Mouse (Mus musculus) heart, adult 10 weeks (tissue): ENCODE data around the gene Sult2a5. TPM values are rescaled to one million over a fixed set of nuclear protein-coding genes. Genes with fewer than 3 reads are reported as not detected.

Source experiments
- polyA plus RNA-seq: library from polyadenylated mRNA; stranded (reverse); fragments of 350-450 nt; fragmentation: Illumina TruSeq; extraction: RNeasy Lipid Tissue Mini Kit (QIAGEN cat#74804); gene quantifications from one replicate; pipeline ENCODE4 v1.2.3, GENCODE M21; 2014; ENCODE audit warnings: low read depth, low replicate concordance

Sult2a5 gene
- polyA plus RNA-seq = not detected

DNA sequence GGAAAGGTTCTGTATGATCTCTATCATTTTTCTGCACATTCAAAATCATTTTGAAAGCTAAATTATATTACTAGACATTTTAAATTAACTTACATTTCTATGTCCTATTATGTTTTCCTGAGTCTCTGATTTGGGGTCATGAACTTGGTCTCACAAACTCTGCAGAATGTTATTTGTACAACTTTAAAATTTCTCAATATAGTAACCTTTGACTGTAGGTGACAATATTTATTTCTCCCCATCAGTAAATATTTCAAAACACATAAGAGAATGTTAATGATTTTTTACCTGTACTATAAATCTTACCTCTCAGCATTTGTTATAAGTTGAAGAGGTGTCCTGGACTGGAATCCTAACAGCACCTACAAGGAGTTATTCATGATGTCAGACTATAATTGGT is at the start of gene Sult2a5:
Gene Sult2a5, plus strand, starts transcription at position 301 of the 400 bp plus-strand sequence.

Other genes starting within 250 kb of the Sult2a5 start
- gene Cabp5, start 225.8 kb upstream of the Sult2a5 start, polyA plus RNA-seq = not detected
- not detected for gene Bsph1, start 173.1 kb upstream of the Sult2a5 start, polyA plus RNA-seq
- not detected for gene Bsph2, start 52.9 kb upstream of the Sult2a5 start, polyA plus RNA-seq
- gene Sult2a2, start 109.5 kb downstream of the Sult2a5 start, polyA plus RNA-seq = 1.4 TPM
- gene Sult2a1, start 213.4 kb downstream of the Sult2a5 start, polyA plus RNA-seq = 0.65 TPM